Mouse (Mus musculus) left cerebral cortex, postnatal 25 days (tissue): Measurements from ENCODE around the gene Tdrd5. TPM values are rescaled to one million over a fixed set of nuclear protein-coding genes. Genes with fewer than 3 reads are reported as not detected.
"Not testable (repeated sequence)": the region's sequence is repeated elsewhere in the genome, so short reads cannot be mapped to it uniquely, and the experiment has no call there.

Experiments
- DNase-seq, 2 experiments: peaks; one replicate each; pipeline ENCODE4 v3.0.0; 2022; ENCODE audit warnings: low spot score in 2 of 2, mixed read lengths in 1 of 2
- intact Hi-C: fragments of 180-260 bp; cut with DNase I; formaldehyde crosslinking; loops from one replicate; pipeline ENCODE4 v1.15.1; 2025
- total RNA-seq, 2 experiments: library from RNA; stranded (reverse); gene quantifications; 2 replicates each; pipeline ENCODE4 v1.2.3; 2021

The Tdrd5 gene
- 1 to 10 TPM; 2.3 to 2.5 TPM for total RNA-seq

DNA sequence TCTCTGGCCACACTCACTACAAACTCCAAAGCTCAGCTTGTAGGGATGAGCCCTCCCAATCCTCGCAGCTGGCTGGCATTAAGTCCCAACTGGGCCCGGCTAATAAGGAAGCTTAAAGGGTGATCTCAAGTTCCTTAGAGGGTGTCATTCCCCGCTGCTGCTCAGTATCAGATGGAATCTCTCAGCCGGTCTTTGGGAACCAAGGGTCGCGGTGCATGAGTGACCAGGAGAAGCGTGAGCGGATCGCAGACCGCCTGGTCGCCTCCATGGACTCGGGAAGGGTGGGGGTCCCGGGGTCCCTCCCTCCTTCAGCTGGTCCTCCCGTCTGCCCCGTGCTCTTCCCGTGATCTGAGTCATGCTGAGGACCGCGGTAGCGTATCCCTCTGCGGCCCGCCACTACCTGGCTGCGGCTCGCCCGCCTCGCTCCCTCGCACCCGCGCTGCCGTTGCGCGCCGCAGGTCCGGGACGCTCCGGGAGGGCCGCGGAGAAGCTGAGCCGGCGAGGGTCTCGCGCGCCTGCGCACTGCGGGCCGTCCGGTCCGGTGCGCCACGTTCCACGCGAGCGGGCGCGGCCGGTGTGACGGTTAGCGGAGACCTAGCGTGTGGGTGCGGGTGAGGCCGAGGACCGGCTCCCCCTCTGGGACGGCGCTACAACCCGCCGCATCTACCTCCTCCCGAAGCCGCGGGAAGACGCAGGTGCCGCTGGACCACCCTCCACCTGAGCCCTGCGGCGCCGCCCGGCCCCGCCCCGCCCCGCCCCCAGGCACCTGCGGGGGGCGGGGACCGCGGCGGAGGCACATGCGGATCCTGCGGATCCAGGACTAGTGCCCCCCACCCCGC, at the start of gene Tdrd5:
Gene Tdrd5, minus strand, starts transcription at position 754 of the 839 bp plus-strand sequence.
- intact Hi-C loops = no loop called here
- peak; percentile 53 to 62 for DNase-seq

DNA sequence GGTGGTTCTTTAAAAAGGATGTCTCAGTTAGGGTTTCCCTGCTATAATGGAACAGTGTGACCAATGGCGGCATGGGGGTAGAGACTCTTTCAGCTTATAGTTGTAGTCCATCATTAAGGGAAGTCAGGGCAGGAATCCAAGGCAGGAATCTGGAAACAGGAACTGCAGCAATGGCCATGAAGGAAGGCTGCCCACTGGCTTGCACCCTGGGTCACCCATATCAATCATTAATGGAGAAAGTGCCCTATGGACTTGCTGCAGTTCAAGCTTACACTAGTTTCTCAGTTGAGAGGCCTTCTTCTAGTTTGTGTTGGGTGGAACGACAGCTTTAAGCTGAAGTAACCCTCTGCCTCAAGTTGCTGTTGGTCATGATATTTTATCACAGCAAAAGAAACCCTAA, 49.0 kb upstream of the Tdrd5 start:
- DNase-seq = no peak
- intact Hi-C loops = no loop called here

DNA sequence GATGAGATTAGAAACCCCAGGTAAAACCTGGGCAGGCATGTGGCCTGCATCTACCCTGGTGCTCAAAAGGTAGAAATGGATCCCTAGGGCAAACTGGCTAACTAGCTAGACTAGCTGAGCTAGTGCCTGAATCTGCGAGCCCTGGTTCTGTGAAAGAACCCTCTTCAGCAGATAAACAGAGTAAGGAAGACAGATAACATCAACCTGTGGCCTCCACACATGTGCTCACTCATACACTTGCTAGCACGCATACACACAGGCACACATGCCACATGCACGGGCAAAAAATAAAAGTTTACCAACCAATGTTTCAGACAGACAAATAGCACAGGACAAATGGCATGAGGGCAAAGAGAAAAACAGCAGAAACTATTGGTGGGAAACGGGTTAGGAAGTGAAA, 47.0 kb upstream of the Tdrd5 start:
- intact Hi-C loops = no loop called here
- DNase-seq = no peak

DNA sequence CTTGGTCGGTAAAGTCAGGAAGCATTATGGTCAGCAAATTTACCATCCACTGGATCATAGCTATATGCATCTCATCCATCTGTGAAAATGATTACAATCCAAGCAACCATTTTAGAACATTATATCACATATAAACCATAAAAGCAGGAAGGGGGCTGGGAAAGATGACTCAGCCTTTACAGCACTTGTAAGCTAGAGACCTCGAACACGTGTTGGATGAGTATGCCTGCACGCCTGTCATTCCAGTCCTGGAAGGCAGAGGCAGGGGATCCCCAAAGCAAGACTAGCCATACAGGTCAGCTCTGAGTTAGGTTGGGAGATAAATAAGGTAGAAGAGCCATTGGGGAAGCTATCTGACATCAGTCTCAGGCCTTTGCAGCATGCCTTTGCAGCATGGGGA, 45.6 kb upstream of the Tdrd5 start:
- DNase-seq = peak in 1 of 2 experiments; percentile 3
- intact Hi-C loops = no loop called here

DNA sequence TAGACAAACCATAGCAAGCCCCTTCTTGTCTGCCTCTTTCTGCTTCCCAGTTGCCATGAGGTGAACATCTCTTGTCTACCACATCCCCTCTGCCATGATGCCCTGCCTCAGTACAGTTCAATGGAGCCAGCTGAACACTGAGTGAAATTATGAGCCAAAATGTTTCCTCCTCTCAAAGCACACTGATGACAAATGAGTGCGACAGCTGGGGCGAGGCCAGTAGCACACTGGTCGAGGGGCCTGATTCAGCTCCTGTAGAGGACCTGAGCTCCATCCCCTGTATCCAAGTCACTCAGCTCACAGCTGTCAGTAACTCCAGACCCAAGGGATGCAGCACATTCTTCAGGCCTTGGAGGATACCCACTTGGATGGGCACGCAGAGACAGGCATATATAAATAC, 42.2 kb upstream of the Tdrd5 start:
- intact Hi-C loops = no loop called here
- DNase-seq = no peak

DNA sequence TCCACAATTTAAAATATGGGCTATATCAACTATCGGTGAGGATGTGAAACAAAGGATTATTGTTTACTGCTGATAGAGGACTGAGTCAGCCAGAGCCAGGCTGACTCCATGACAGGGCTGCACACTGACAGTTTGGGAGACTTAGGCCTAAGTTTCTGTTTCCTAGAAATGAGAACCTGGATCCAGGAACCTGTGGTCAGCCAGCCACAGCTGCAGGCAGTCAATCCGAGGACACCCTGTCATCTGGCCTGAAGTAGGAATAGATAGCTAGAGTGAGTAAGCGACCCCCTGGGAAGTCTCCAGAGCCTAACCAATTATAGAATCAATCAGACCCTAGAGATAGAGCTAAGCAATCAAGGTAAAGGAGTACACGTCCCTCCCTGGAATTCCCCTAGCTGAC, 41.0 kb upstream of the Tdrd5 start:
- intact Hi-C loops = no loop called here
- DNase-seq = no peak

DNA sequence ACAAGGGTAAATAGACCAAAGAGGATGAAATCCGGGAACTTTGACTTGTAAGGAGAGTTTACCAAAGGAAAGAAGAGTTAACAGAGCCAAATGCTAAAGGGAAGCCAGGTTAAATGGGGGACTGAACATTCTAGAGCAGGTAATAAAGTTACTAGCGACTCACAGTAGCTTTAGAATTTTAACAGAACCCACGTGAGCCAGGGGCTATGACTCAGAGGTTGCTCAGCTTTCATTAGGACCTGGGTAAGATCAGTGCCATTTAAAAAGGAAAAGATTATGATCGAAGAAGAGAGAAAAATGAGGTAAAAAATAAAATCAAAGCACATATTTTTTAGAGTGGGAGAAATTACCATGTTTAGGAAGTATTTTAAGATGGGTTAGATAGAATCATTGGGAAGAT, 37.4 kb upstream of the Tdrd5 start:
- intact Hi-C loops = no loop called here
- DNase-seq = no peak

GRCm38 (mm10) chr1:156323126-156323525, 19.7 kb upstream of the Tdrd5 start:
- intact Hi-C loops = no loop called here
- DNase-seq = no peak

DNA sequence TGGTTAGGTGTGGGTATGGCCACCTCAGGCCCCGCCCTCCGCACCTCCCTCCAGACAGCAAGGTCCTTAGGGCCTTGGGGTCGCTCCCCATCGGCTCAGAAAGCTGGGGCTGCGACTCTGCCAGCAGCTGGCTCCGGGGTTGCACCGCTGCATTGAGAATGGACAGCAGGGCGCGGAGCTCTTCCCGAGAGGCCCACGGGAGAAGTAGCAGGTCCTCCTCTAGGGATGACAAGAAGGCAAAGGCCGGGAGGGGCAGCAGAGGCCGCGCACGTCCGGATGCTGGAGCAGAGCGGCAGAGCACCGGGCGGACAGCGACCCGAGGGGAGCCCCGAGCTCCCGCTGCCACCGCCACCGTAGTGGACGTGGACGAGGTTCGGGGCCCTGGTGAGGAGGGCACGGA, 7.2 kb upstream of the Tdrd5 start, which contains the start of gene Nphs2:
Gene Nphs2, plus strand, starts transcription at position 98 of the 400 bp plus-strand sequence.
- intact Hi-C loops = no loop called here

DNA sequence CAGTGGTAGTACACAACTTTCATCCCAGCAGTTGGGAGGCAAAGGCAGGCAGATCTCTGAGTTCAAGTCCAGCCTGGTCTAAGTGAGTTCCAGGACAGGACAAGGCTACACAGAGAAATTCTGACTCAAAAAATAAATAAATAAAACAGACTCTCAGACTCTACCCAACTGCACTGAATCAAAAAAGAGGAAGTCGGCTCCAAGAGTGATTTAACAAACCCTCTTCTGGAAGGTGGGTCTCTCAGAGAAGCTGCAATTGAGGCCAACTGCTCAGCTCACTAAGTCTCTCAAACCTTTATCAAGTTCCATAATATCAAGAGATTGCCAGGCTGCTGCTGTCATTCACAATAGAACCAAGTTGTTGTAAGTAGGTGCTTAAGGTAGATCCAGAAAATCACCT, 5.1 kb upstream of the Tdrd5 start:
- DNase-seq = no peak
- intact Hi-C loops = no loop called here

More for the DNA sequence above, 7.2 kb upstream of the Tdrd5 start, which contains the start of gene Nphs2:
- DNase-seq = no peak

- no peak for DNase-seq
- intact Hi-C loops = no loop called here
These were observed 13.4 kb downstream of the Tdrd5 start for GRCm38 (mm10) chr1:156290016-156290415.

GRCm38 (mm10) chr1:156289222-156289587, 14.3 kb downstream of the Tdrd5 start:
- intact Hi-C loops, DNase-seq: not testable (repeated sequence)

DNA sequence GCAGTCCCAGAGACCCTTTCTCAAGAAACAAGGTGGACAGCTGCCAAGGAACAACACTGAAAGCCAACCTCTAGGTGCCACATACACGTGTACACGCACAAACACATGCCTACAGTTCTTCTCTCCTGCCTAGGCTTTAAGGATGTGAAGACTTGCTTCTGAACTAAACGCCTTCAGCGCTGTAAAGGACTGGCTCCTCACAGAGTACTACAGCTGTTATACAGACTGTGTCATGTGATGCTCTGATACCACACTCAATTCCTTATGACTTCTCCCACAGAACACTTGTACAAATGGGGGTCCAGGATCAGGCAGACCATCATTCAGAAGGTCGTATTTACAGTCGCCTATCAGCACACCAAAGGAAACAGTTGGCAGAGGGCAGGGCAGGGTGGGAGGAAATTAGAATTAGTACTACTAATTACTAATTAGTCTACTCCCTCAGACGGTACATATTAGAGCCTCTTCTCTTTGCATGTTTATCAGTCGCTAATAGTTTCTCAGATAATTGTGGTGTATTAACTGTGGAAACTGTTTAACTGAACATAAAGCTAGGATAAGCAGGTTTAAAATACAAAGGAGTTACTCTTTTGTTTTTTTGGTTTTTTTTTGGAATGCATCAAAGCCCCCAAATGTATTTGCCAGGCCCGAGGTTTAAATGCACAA, 14.8 kb downstream of the Tdrd5 start:
- intact Hi-C loops = no loop called here
- DNase-seq = no peak

GRCm38 (mm10) chr1:156285541-156285896, 17.9 kb downstream of the Tdrd5 start:
- intact Hi-C loops = no loop called here
- DNase-seq = no peak

DNA sequence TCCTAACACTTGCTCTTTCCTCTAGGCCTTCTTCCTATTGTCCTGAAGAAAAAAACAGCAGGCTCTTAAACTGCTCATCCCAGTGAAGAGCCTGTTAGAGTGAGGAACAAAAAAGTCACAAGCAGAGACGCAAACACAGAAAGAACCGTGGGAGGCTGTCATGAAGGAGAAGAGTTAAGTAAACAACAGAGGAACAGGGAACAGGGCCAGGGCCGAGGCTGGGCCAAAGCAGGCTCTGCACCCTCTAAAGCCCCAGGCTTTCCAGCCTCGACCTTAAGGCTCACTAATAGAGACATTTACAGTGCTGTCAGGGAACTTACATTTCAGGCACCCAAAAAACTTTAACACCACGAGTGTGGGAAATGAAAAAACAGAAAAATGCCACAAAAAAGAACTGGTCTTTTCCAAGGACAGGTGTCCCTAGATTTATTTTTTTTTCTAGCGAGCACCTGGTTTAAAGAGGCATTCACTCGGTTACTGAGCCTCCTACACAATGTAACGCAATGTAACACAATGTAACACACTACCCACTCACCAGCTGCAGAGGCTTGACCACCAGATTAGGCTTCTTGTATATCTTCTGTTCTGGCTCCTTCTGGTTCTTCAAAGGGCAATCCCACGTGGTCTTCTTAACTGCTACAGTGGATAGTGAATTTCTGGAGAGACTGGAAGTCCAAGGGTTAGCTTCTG, 18.5 kb downstream of the Tdrd5 start:
- peak; percentile 43 to 80 for DNase-seq
- intact Hi-C loops = no loop called here

- intact Hi-C loops = no loop called here
- DNase-seq = no peak
These were observed 19.3 kb downstream of the Tdrd5 start for GRCm38 (mm10) chr1:156284207-156284606.

DNA sequence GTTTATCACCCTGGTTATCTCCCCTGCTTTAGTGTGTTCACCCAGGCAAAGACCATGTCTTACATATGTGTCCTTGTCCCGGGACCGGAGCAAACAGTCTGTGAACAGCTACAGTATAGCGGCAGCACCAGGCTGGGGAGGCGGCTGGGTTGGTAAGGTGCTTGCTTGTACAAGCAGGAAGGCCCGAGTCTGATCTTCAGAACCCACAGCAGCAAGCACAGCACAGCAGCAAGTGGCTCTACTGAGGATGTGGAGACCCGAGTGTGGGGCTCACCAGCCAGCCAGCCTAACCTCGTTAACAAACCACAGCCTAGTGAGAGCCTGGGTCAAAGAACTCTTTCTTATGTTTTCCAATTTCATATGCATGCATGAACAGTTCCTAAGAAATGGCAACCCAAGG, 23.3 kb downstream of the Tdrd5 start:
- DNase-seq = no peak
- intact Hi-C loops = no loop called here

DNA sequence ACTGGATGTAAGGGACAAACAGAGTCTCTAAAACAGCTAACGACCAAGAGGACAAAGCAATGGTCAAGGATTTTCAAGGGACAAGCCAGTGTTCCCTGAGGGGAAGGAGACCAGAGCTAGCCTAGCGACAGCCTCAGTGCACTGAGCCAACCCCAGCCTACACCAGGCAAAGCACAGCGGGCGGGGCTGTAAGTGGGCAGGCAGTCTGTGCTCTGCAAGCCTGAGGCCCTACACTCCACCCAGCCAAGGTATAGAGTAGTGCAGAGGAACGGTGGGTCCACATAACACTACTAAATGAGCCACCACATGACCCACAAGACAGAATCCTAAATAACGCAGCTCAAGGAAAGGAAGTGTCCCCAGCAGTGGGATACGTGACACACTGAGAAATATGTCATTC, 29.8 kb downstream of the Tdrd5 start:
- DNase-seq = no peak
- intact Hi-C loops = no loop called here

DNA sequence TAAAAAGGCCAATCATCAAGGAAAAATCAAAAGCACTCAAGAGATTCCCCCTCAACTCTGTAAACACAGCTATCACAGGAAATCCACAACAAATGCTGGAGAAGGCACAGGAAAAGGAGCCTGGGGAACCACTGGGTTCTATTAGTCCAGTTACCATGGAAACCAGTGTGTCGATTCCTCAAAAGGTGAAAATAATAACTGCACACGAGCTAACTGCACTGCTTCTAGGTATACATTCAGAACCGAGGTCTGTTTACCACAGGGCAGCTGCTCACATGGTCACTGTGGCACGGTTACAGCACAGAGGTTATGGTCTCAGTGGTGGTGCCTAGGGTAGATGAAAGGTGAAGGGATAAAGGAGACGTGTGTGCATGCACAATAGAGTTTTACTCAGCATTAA, 31.8 kb downstream of the Tdrd5 start:
- DNase-seq = no peak
- intact Hi-C loops = no loop called here

- intact Hi-C loops = no loop called here
- DNase-seq = no peak
These were observed 33.0 kb downstream of the Tdrd5 start for GRCm38 (mm10) chr1:156270471-156270870.

DNA sequence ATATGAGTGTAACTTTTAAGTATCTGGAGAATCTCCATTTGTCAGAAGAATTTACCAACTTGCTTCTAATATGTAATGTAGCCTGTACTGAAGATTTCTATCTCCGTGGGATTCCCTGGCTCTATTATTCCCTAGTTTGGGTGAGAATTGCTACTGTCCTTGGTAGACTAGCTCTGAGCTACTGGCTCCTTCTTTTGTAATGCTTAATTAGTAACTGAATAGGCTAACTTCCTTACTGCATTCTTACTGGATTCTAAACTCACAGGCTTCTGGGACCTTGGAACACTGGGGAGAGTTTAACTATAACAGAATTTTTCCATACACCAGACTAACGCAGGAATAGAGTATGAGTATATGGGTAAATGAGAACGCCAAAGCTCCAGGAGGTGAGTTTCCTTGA, 34.9 kb downstream of the Tdrd5 start:
- intact Hi-C loops, DNase-seq: not testable (repeated sequence)
